Mouse (Mus musculus) frontal cortex, postnatal 25 days (tissue): Measurements from ENCODE around the gene Gm9603.
"Not testable (repeated sequence)": the region's sequence is repeated elsewhere in the genome, so short reads cannot be mapped to it uniquely, and the experiment has no call there.

ENCODE experiments used
- DNase-seq, 2 experiments: peaks; one replicate each; pipeline ENCODE4 v3.0.0; 2022; ENCODE audit warnings: low spot score in 2 of 2

The Gm9603 gene

GRCm38 (mm10) chr14:5687357-5687756, at the start of gene Gm9603:
Gm9603 (minus strand) TSS chr14:5687457.
- DNase-seq: not testable (repeated sequence)

- not testable (repeated sequence) for DNase-seq
Measured at GRCm38 (mm10) chr14:5632928-5633327, 54.3 kb downstream of the Gm9603 start, which contains the start of gene Gm8265. Gm8265 (minus strand) TSS chr14:5633028.
